Mouse (Mus musculus): ENCODE results near the gene Itga10.
A peak's percentile ranks its signal among the peaks of the same experiment; 100 is the strongest.
"Not testable (repeated sequence)": the region's sequence is repeated elsewhere in the genome, so short reads cannot be mapped to it uniquely, and the experiment has no call there.

The Itga10 gene

GRCm38 (mm10) chr3:96645018-96645649 is at the start of gene Itga10:
TSS of gene Itga10 (plus strand) at chr3:96645584.
- no peak for DNase-seq (ENCODE audit: low read depth in 1 of 2, low spot score in 2 of 2)

GRCm38 (mm10) chr3:96595661-96596060 is 49.7 kb upstream of the Itga10 start:
- no peak for DNase-seq (ENCODE audit: low read depth in 1 of 2, low spot score in 2 of 2)

GRCm38 (mm10) chr3:96596228-96596707 is 49.1 kb upstream of the Itga10 start, which contains the start of gene Ankrd34a:
TSS of gene Ankrd34a (plus strand) at chr3:96596636.
- DNase-seq (ENCODE audit: low read depth in 1 of 2, low spot score in 2 of 2), result no peak

- DNase-seq (ENCODE audit: low read depth in 1 of 2, low spot score in 2 of 2), result no peak
Measured at GRCm38 (mm10) chr3:96596855-96597254, 48.5 kb upstream of the Itga10 start.

GRCm38 (mm10) chr3:96597435-96597891 is 47.9 kb upstream of the Itga10 start:
- no peak for DNase-seq (ENCODE audit: low read depth in 1 of 2, low spot score in 2 of 2)

- no peak for DNase-seq (ENCODE audit: low read depth in 1 of 2, low spot score in 2 of 2)
Measured at GRCm38 (mm10) chr3:96598156-96599068, 47.0 kb upstream of the Itga10 start.

DNA sequence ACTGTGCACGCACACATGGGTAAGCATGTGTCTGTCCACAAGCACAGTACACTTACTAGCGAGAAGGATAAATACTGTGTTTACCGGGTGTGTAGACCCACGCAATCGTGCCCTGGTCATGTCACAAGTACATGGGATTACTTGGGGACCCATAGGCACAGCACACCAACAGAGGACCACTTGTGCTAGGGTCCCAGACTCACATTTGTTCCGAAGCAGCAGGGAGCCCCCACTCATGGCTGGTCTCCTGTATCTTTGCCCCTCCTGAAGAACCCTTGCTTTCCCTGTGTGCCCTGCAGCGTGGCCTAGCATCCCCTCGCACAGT is 46.4 kb upstream of the Itga10 start:
- no peak for DNase-seq (ENCODE audit: low read depth in 1 of 2, low spot score in 2 of 2)

GRCm38 (mm10) chr3:96599411-96599810 is 46.0 kb upstream of the Itga10 start:
- DNase-seq (ENCODE audit: low read depth in 1 of 2, low spot score in 2 of 2), result no peak

- DNase-seq (ENCODE audit: low read depth in 1 of 2, low spot score in 2 of 2), result peak; percentile 45 to 64
Measured at GRCm38 (mm10) chr3:96600639-96601250, 44.6 kb upstream of the Itga10 start, which contains the start of gene Lix1l. TSS of gene Lix1l (plus strand) at chr3:96601149.

DNA sequence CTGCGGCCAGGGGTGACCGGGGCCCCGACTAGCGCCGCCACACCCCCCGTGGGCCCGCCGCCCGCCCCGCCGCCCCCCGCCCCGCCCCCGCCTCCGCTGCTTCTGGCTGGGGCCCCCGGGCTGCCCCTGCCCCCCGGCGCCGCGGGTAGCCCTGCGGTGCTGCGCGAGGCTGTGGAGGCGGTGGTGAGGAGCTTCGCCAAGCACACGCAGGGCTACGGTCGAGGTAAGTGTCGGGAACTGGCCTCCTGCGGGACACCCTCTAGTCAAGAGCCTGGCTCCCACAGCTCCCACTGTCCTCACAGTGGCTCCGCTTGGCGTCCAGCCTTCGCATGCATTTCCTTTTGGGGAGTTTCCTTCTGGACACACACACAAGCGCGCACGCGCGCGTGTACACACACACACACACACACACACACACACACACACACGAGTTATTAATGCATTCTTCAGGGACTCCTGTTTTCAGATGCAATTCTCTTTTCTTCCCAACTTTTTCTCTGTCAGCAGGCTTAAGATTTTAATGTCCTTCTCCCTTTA is 44.1 kb upstream of the Itga10 start:
- DNase-seq (ENCODE audit: low read depth in 1 of 2, low spot score in 2 of 2), result no peak

GRCm38 (mm10) chr3:96601941-96602703 is 43.3 kb upstream of the Itga10 start:
- DNase-seq (ENCODE audit: low read depth in 1 of 2, low spot score in 2 of 2), result no peak

- DNase-seq (ENCODE audit: low read depth in 1 of 2, low spot score in 2 of 2), result no peak
Measured at GRCm38 (mm10) chr3:96602704-96603084, 42.7 kb upstream of the Itga10 start.

- DNase-seq (ENCODE audit: low read depth in 1 of 2, low spot score in 2 of 2), result no peak
Measured at GRCm38 (mm10) chr3:96603311-96603710, 42.1 kb upstream of the Itga10 start.

DNA sequence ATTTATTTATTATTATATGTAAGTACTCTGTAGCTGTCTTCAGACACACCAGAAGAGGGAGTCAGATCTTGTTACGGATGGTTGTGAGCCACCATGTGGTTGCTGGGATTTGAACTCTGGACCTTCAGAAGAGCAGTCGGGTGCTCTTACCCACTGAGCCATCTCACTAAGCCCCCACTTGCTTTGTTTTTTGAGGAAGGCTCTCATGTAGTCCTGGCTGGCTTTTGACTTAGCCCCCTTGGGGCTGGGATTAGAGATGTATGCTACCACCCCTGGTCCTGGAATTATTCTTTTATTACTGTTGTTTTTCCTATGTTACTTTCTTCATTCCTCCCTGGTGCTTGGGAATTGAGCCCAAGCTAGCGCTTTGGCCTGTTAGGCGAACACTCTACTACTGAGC is 39.4 kb upstream of the Itga10 start:
- DNase-seq (ENCODE audit: low read depth in 1 of 2, low spot score in 2 of 2), result not testable (repeated sequence)

- no peak for DNase-seq (ENCODE audit: low read depth in 1 of 2, low spot score in 2 of 2)
Measured at GRCm38 (mm10) chr3:96606618-96607017, 38.8 kb upstream of the Itga10 start.

GRCm38 (mm10) chr3:96617941-96618340 is 27.4 kb upstream of the Itga10 start:
- no peak for DNase-seq (ENCODE audit: low read depth in 1 of 2, low spot score in 2 of 2)

DNA sequence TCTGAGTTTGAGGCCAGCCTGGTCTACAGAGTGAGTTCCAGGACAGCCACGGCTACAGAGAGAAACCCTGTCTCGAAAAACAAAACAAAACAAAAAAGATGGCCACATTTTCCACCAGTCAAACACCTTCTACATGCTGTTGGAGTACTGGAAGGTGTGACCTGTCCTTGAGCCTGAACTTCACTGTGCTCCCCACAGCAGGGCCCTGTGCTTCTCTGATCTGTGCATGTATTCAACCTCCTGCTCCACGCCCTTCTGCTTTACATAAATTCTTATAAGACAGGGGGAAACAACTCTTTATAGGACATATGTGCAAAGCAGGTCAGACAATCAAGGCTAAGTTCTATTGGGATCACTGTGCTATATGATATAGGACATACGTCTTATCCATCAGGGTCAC is 22.2 kb upstream of the Itga10 start:
- no peak for DNase-seq (ENCODE audit: low read depth in 1 of 2, low spot score in 2 of 2)

DNA sequence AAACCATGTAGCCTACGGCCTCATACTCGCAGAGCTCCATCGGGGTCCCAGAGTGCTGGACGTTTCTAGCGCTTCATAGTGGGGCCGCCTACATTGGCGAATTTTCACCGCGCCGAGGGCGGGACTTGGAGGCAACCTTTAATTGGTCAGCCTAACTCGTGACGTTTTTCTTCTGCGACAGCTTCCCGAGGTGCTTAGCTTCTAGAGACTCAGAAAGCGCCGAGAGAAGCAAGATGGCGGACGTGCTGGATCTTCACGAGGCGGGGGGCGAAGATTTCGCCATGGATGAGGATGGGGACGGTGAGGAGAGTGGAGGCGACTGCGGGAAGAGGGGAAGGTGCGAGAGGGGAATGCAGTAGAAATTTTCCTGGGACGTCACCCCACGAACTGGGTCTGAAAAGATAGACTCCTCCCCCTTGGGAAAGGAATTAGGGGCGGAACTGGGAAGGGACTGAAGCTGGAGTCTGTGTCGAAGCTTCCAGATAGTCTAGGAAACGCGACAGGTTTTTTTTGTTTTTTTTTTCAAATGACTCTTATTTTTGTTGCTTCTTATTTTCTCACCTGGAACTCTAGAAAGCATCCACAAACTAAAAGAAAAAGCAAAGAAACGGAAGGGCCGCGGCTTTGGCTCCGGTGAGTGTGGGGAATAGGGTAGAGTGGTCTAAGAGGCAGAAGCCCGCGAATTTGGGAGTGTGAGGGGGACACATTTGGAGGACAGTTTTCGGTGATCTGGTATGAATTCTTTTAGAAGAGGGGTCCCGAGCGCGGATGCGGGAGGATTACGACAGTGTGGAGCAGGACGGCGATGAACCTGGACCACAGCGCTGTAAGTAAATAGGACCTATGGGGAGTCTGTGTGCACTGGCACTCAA is 15.4 kb upstream of the Itga10 start, which contains the start of gene Rbm8a:
Rbm8a (plus strand) TSS at position 205 of the 872 bp plus-strand sequence.
- peak; percentile 78 to 87 for DNase-seq (ENCODE audit: low read depth in 1 of 2, low spot score in 2 of 2)

DNA sequence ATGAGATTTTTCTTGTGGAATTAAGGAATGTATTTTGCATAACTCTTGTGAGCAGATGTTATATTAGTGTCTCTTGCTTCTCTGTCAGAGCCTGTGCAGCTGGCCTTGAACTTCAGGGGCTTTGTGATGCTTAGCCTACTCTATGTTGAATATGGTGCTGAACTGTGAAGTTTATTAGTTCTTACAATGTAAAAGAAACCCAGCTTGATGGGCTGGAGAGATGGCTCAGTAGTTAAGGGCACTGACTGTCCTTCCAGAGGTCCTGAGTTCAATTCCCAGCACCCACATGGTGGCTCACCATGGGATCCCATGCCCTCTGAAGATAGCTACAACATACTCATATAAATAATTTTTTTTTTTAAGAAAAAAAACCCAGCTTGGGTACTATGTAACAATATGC is 13.3 kb upstream of the Itga10 start:
- no peak for DNase-seq (ENCODE audit: low read depth in 1 of 2, low spot score in 2 of 2)

GRCm38 (mm10) chr3:96634015-96634414 is 11.4 kb upstream of the Itga10 start:
- DNase-seq (ENCODE audit: low read depth in 1 of 2, low spot score in 2 of 2), result no peak

Measured in monocyte, adult 2 months (primary cell).